Mouse (Mus musculus): ENCODE results near the gene Serhl.
"Not testable (repeated sequence)": the region's sequence is repeated elsewhere in the genome, so short reads cannot be mapped to it uniquely, and the experiment has no call there.

Gene Serhl

DNA sequence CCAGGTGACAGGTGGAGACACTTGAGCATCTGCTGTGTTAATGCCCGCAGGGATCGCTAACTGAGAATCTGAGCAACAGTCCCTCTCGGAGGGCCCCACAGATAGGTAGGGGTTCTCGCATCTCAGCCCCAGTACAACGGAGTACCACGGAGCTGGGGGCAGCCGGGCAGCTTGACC lies at the start of gene Serhl:
Gene Serhl (plus strand): TSS at position 78 of the 177 bp plus-strand sequence.
- no peak for DNase-seq (ENCODE audit: low read depth, low spot score)

DNA sequence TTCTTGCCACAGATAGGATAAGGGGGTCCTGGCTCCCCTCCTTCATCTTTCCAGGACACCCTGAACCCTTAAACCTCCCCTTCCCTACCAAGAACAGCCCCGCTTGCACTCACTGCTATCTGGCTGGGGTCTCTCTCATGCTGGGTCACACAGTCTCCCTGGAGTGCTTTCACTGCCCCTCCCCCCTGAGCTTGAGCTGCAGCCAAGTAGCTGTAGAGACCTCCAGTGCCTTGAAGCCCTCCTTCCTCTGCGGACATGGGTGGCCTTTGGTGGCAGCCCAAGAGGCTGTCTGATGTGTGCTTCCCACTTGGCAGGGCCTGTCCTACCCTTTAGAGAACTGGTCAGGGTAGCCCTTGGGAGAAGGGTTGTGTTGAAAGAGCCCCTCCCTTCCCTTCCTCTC lies 49.1 kb upstream of the Serhl start:
- no peak for DNase-seq (ENCODE audit: low read depth, low spot score)

DNA sequence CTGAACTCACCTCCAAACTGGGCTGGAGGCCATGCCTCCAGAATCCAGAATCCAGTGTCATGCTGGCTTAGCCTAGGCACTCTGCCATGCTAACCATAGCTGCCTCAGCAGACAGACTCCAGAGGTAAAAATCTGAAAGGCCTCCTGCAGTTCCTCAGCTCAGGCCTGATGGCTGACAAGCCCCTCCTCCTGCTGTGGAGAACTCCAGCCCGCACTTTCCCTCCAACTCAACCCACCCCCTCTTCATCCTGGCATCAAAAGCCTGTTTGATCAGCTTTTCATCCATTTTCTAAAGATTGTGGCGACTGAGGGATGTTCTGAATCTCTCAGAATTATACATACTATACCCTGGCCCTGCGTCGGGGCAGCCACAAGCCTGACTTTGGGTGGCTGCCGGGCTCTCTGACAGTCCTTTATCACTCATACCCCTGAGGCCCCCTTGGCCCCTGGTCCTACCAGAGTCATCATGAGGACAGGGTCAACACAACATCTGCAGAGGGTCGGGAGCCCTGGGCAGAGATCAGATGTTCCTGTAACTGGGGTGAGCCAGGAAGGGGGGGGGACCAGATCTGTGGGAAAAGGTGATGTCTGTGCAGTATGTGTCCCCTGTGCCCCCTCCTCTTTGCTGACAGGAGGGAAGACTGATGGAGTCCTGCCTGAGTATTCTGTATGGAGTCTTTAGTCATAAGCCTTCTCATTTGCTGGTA lies 46.5 kb upstream of the Serhl start:
- no peak for DNase-seq (ENCODE audit: low read depth, low spot score)

DNA sequence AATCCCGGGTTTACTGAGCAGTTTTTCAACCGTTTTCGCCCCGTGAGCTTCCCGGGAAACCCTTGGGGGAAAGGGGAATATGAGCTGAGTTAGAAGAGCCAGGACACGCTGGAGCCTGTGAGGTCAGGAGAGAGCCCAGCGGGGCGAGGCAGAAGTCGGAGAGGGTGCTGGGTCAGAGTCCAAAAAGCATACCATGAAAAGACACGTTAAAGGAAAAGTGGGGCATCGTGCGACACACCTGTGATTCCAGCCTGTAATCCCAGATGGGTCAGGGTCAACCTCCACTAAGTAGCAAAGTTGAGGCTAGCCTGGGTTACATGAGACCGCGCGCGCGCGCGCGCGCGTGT lies 46.0 kb upstream of the Serhl start:
- no peak for DNase-seq (ENCODE audit: low read depth, low spot score)

DNA sequence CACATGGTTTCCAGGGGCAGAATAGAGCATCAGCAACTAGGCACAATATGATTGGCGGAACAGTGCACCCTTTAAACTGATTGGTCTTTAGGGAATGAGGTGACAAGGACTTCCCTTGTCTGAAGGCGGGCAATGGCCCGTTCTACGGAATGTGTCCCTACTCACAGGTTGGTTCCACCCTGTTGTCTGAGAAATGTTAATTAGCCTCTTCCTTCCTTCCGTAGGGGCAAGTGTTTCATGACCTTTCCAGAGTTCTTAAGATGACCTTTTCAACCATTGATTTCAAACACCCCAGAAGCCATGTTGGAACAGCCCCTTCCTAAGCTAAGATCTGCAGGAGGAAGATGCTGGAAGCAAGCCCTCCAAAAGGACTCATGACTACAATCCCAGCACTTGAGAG lies 43.7 kb upstream of the Serhl start:
- not testable (repeated sequence) for DNase-seq (ENCODE audit: low read depth, low spot score)

DNA sequence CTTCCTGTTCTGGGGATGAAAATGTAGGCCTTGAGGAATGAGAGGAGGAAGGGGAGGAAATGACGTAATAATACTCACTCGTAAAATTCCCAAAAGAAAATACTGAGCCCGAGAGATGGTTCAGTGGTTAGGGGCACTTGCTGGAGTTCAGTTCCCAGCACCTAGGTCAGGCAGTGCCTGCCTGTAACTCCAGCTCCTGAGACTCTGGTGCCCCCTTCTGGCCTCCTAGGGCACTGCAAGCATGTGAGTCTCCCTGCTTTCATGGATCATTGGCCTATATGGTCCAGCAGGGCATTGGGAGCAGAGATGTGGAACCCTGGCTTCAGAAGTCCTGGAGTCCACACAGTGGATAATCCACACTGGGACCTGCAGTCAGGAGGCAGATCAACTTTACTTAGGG lies 43.0 kb upstream of the Serhl start:
- no peak for DNase-seq (ENCODE audit: low read depth, low spot score)

DNA sequence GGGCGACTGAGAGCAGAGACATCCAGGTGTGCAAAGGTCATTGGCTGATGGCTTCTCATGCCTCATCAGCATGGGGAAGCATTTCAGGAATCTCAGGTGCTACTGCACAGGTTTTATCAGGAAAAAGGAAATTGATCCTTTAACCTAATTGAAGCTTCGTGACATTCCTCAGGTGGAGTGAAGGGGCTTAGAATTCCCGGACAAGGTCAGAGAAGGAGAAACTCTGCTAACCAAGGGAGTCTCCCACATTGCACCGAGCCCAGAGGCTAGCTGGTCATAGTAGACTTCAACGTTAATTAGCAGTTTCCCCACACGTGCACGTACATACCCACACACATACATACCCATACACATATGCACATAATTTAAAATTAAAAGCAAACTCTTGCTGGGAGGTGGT lies 42.6 kb upstream of the Serhl start:
- DNase-seq (ENCODE audit: low read depth, low spot score) = no peak

DNA sequence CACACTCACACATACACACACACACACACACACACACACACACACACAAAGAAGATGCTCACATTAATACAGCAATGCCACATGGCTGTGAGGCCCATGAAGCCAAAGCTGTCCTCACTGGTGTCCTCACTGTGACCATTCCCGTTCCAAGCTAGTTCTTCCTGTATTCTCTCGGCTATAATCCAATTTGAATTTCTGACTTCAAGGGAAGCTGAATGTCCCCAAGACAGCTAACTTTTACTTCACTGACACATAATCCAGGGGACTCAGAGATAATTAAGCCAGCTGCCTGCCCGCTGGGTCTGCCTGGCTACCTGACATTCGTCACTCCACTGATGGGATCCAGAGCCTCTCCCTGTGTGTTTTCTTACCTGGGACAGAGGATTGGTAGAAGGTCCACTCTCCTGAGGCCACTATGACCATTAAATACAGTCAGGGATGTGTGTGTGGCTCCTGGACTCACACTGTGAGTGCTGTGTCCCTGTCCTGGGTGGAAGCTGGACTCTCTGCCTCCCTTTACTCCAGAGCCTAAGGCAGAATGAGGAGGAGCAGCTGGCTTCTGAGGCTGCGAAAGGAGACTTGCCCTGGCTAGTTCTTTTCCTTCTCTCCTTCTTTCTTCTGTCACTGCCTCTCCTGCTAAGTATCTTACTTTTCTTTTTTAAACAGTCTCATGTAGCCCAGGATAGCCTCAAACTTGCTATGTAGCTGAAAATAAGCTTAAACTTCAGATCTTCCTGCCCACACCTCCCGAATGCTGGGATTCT lies 36.8 kb upstream of the Serhl start:
- DNase-seq (ENCODE audit: low read depth, low spot score) = no peak

DNA sequence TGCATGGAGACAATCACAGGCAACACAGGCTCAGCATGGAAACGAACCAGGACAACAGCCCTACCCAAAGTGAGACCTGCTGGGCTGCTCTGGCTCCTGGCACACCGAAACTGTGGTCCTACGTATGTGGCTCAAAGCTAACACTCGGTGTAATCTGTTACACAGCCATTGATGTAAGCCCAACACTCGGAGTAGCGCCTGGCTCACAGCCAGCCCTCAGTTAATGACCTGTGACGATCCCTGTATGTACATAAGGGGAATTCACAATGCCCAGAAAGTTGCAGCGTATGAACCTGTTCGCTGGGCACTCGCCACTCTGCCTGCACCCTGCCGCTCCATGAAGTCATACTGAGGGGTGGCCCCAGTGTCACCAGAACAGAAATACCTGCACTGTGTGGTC lies 36.0 kb upstream of the Serhl start:
- DNase-seq (ENCODE audit: low read depth, low spot score) = no peak

DNA sequence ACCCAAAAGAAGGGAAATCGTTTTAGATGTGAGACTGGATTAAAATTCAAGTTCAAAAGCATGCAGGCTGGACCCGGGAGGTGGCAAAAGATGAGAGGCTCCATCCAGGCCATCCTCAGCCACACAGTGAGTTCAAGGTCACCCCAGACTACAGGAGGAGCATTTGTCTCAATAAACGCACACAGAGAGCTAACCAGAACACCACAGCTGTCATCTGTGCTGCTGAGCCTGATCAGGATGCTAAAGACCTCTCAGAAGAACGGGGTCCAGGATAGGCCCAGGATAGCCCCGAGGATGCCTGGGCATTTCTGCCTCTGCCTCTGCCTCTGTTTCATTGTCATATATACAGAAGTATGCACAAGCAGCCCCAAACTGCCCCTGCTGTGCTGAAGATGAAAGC lies 33.7 kb upstream of the Serhl start:
- no peak for DNase-seq (ENCODE audit: low read depth, low spot score)

DNA sequence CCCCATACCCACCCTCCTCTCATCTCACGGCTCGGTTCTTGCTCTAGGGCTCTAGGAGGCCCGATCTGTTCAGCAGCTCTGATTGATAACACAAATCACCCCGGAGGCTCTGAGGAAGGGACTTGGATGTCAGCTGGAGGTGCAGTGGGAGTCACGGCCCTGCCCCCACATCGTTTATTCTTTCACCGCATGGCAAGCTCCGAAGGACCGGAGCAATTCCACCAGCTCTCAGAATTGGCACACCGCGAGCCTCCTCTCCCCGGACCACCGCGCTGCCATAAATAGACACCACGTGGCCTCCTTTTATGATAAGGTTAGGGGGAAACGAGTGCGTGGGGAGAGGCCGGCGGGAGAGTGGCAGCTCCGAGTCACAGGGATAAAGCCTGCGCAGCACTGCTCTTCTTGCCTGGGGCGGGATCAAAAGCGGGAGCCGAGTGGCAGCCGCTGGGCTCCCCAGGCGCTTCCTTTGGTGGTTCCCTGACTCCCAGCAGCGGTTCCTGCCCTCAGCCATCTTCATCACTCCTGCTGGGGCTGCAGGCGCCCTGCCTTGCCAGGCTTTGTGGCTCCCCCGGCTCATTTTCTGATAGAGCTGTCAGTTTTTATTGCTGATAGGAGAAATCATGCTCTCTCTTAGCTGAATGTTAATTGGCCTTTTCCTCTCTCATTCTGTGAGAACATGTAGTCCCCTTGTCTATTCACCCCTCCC lies 32.8 kb upstream of the Serhl start:
- DNase-seq (ENCODE audit: low read depth, low spot score) = peak; percentile 59

DNA sequence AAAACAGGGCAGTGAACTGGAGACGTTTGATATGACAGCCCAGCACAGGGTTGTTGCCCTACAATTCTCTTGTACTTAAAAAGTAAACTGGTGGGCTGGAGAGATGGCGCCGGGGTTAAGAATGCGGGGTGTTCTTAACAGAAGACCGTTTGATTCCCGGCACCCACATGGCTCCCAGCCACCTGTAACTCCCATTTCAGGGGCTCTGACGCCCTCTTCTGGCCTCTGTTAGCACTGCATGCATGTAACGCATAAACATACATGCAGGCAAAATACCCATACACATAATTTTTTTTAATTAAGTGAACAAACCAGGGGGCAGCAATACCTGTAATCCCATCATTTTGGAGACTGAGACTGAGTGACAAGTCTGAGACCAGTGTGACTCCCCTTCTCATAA lies 31.8 kb upstream of the Serhl start:
- no peak for DNase-seq (ENCODE audit: low read depth, low spot score)

DNA sequence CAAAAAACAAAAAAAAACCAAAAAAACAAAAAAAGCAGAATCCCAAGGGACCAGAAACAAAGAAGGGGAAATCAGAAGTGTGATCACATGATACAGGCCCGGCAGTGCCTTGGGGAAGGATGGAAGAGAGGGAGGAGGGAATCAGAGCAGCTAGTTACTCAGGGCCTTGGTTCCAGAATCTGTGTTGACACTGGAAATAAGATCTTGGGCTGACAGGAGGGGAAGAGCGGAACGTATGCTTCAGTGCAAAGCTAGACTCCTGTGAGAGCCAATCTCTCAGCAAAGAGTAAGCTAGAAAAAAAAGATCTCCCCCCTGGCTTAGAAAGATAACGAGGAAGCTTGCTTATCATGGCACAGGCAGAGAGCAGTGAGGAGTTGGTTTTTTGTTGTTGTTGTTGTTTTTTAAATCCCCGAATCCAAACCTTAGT lies 30.1 kb upstream of the Serhl start:
- no peak for DNase-seq (ENCODE audit: low read depth, low spot score)

DNA sequence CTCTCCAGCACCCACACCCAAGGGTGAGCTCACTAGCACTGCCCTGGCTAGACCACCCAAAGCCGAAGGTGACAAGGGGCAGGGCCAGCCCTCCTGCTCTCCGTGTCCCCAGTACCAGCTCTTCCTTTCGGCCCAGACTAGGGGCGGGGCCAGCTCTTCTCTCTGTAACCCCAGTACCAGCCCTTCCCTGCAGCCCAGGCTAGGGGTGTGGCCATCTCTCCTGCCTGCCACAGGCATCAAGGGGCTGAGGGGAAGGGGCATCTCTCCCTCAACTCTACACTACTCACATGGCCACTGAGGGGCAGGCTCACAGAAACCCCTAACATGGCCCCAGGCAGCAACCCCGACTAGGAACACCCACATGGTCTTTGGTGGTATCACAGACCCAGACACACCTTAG lies 27.6 kb upstream of the Serhl start:
- DNase-seq (ENCODE audit: low read depth, low spot score) = no peak

DNA sequence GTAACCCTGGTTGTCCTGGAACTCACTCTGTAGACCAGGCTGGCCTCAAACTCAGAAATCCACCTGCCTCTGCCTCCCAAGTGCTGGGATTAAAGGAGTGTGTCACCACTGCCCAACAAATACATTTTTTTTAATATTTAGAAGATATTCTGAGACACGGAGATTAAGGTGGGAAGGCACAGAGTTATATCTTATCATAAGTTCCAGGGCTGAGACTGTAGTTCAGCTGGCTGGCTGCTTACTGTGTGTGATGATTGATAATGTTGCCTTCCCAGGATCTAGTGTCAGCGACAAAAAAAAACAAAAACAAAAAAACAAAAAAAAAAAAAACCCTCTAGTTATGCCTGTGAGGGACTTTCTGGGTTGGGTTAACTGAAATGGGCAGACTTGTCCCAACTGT lies 26.7 kb upstream of the Serhl start:
- DNase-seq (ENCODE audit: low read depth, low spot score) = not testable (repeated sequence)

DNA sequence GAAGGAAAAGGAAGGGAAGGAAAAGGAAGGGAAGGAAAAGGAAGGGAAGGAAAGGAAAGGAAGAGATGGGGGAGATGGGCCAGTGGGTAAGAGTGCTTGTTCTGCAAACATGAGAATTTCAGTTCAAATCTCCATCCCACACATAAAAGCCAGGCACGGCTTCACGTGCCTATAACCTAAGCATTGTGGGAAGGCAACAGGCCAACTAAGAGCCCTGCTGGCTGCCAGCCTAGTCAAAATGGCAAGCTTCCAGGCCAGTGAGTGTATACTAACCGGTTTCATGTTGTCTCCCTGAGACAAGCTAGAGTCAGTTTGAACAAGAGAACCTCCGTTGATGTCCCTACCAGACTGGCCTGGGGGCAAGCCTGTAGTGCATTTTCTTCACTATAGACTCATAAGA lies 23.8 kb upstream of the Serhl start:
- DNase-seq (ENCODE audit: low read depth, low spot score) = no peak

DNA sequence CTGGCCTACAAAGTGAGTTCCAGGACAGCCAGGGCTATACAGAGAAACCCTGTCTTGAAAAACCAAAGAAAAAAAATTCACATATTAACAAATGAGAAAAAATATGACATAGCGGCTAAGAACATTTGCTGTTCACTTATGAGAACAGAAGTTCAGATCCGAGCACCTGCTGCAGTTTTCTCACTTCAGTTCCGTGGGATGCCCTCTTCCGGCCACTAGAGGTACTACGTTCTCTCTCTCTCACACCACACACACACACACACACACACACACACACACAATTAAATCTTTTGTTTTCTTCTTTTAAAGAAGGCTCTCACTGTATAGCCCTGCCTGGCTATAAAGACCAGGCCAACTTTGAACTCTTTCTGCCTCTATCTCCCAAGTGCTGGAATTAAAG lies 21.0 kb upstream of the Serhl start:
- DNase-seq (ENCODE audit: low read depth, low spot score) = no peak

DNA sequence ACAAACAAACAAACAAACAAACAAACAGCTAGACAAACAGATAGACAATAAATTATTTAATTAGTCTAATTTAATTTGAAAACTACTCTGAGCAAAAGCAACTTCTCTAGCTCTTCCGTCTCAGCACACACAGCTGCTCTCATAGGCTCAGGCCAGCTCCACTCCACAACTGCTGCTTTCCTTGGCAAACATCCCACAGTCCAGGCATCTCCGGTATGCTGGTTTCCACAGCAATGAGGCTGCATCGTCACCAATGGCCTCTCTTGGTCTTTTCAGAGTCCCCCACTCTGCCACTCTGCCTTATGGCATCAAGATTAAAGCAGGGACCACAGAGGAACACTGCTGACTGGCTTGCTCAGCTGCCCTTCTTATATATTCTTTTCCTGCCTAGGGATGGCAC lies 18.4 kb upstream of the Serhl start:
- DNase-seq (ENCODE audit: low read depth, low spot score) = no peak

DNA sequence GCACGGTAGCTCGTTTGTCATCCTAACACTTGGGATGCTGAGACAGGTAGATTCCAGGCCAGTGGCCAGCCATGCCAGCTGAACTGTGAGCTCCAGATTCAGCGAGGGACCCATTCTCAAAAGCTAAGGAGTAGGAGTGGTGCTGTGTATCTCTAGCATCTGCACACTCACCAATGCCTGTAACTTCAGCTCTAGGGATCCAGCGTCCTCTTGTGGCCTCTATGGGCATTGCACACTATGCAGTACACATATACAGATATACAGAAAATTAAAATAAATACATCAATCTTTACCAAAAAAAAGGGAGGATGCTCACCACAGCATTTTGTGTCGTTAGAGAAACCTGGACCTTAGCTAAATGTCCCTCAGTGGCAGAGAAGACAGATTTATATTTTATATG lies 17.6 kb upstream of the Serhl start:
- DNase-seq (ENCODE audit: low read depth, low spot score) = no peak

DNA sequence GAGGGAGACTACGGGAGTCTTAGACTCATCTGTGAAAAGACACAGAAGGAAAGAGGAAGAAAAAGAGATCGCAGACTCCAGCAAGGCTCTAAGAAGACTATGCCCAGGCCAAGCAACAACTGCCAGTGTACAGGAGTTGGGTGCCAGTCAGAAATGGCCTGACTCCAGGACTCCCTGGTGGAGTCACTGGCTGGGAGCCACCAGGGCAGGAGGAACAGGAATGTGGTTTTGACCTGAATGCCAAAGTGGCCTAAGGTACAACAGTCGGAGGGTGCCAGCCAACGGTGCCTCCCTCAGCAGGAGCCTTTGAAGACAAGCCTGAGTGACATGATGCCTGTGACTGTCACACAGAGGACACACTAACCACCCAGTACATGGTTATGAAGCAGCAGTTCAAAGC lies 15.1 kb upstream of the Serhl start:
- no peak for DNase-seq (ENCODE audit: low read depth, low spot score)

DNA sequence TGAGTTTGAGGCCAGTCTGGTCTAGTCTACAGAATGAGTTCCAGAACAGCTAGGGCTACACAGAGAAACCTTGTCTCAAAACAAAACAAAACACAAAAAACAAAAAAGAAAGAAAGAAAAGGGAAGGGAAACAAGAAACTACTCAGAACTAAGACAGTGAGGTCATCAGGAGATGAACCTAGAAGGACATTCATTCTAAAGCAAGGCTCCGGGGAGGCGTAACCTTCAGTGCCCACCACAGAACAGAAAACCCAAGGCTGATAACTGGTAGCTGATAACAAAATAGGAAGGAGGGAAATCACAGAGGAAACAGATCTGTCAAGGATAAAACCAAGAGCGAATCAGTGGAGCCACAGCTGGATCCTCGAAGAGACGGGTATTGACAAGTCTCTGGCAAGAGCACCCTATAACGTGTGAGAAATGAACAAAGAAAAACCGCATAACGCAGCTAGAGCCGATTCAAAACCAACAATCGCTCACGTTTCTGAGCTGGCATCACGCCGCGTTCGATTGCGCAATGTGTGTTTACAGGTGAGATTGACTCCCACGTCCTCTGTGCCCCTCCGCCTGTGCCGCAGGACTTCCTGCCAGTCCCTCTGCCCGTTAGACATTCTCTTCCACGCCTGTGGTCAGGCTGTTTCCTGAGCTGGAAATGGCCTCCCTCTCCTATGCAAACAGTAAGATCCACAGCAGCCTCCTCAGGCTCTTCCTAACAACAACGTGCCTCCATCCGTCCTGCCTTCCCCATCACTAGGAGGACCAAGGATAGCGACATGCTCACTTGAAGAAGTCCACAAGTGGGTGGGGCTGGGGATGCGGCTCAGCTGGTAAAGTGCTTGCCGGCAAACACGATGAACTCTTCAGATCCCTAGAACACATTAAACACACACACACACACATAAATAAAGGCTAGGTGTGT lies 13.4 kb upstream of the Serhl start:
- DNase-seq (ENCODE audit: low read depth, low spot score) = no peak

DNA sequence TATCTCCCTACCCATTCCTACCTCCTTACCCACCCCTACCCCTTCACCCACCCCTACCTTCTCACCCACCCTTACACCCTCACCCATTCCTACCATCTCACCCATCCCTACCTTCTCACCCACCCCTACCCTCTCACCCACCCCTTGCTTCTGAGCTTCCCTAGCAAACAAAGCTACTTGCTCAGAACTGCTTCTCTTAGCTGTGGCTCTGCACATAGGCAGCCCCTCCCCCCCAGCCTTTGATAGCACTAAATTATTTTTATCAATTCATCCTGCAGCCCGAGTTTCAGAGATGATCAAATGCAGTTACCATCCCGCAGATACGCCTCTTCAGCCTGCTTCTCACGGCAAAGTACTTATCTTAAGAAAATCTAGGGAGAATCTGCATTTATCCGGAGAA lies 5.8 kb upstream of the Serhl start:
- no peak for DNase-seq (ENCODE audit: low read depth, low spot score)

All from mesoderm, embryonic 11.5 days (tissue).